Mouse (Mus musculus) stomach, postnatal 0 days (tissue): ENCODE results near the gene Actr1a.

Experiments
- CTCF ChIP-seq: IDR thresholded peaks from 2 replicates; pipeline ENCODE4 v1.5.1; 2016; ENCODE audit warnings: antibody characterized with exemption, low read depth, mild to moderate bottlenecking, moderate library complexity
- EP300 ChIP-seq: optimal IDR thresholded peaks from 2 replicates; pipeline ENCODE3; 2016; ENCODE audit warnings: antibody characterized with exemption

DNA sequence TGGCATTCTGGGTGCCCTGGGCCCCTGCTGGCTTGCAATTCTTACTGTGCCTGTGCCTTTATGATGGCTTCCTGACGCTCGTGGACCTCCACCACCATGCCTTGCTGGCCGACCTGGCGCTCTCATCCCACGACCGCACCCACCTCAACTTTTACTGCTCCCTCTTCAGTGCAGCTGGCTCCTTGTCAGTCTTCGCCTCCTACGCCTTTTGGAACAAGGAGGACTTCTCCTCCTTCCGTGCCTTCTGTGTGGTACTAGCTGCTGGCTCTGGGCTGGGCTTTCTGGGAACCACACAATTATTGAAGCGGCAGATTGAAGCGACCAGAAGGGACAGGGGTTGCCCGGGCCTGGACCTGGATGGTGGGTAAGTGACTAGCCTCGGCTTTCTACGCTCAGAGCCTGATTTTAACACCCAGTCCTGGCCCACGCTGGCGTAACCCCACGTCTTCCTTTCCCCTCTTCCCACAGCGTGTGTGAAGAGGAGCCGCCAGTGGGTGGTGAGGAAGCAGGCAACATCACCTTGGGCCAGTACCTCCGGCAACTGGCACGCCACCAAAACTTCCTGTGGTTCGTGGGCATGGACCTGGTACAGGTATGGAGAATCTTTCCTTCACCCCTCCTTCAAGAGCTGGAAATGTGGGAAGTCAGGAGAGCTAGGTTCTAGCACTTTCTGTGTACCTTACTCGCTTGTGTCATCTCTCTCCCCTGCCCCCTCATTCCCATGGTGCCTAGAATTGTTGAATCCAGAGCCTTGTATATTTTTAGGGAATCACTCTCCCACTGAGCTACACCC, 27.6 kb downstream of the Actr1a start:
- TF ChIP-seq CTCF (no peak), EP300 (no peak)
